Mouse (Mus musculus): ENCODE measurements at regions not wholly inside any gene's neighbourhood (a gene's known extent, or its start where the extent isn't known, plus 50 kb on each side); places are given as distances from the start of the nearest gene placed in this dataset.

DNA sequence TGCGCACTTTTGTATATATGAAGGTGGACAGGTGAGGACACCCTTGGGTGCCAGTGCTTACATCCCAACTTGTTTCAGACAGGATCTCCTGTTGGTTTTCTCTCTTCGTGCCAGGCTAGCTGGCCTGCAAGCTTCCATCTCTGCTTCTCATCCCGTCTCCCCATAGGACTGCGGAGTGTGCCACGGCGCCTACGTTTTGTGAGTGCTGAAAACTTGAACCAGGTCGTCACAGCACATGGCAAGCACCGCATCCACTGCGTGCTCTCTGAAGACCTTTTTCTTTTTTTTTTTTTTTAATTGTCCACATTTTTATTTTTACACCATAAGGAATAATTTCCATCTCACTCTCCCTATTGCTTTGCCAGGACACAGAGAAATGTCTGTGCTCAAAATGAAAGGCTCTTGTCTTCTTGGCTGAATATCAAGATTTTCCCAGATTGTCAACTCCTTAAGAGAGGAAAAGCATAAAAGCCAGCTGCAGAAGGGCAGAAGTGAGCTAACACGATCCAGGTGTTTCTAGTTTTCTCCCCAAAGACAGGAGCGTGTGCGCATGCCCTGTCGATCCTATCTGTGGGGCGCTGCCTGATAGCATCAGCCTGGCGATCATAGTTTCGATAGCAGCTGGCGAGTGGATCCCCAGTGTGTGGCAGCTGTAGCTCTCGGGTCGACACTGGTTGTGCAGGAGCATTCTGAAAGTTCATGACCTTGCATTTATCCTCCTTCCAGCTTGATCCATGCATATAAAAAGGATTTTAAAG, 326.4 kb upstream of the Ddhd1 start:
- no peak overlapping the region for H3K9ac ChIP-seq (ENCODE audit: low read length)
- H3K4me2 ChIP-seq (ENCODE audit: low read depth, low read length) = no peak overlapping the region
- H3K4me3 ChIP-seq (ENCODE audit: low read length) = no peak overlapping the region

DNA sequence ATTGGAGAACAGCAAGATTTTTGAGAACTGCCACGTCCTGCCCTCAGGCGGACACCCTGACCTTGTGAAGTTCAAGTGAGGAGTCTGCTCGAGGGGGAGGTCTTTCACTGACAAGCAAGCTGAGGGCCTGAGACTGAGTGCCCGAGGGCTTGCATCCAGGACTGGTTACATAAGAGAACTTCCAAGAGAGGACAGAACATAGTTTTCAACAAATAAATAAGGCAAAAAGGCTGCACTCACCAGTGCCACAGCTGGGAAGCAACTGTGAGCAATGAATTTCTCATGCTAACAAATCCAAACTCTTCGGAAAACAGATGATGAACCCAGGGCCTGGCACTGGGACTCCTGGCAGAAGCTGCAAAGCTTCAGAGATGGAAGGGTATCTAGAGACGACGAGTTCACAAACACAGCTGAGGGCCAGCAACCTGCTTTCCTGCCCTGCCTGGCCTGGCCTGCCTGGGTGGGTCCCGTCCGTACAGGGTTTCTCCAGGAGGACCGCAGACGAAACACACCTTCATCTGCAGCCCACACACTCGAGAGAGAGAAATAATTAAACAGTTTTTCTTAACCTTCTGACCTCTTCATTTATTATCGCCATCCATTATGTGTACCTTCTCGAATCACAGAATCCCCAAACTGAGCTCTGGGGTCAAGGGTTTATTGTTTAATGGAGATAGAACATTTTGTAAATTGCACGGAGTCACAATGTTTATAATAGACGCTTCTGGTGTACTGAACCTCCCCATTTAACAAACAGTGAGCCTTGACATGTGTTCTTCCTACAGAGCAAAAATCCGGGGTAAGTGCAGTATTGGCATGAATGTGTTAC, 334.3 kb upstream of the Ddhd1 start:
- Histone ChIP-seq H3K27ac (ENCODE audit: low read length) (no peak overlapping the region), H3K36me3 (ENCODE audit: control insufficient read depth, insufficient read depth) (no peaks in the 10 kb centered on the region), H3K4me1 (ENCODE audit: control insufficient read depth, insufficient read depth, low read length) (peaks cover 6% of the 10 kb centered on the region), H3K4me3 (ENCODE audit: low read length) (no peak overlapping the region), H3K9ac (ENCODE audit: low read length) (no peak overlapping the region), H3K27me3 (ENCODE audit: control insufficient read depth, insufficient read depth, low read length) (no peaks in the 10 kb centered on the region), H3K9me3 (replicated peaks; ENCODE audit: control insufficient read depth, low read length) (no peaks in the 10 kb centered on the region), H3K4me2 (ENCODE audit: low read depth, low read length) (no peak overlapping the region)
- 62% methylated on average over 17 of the region's 17 CpGs for WGBS
- ATAC-seq (replicated peaks; ENCODE audit: extremely low read depth, insufficient read depth, low FRiP score) = no peak

More for the DNA sequence above, 326.4 kb upstream of the Ddhd1 start:
- Histone ChIP-seq H3K4me1 (ENCODE audit: control insufficient read depth, insufficient read depth, low read length) (no peaks in the 10 kb centered on the region), H3K27ac (ENCODE audit: low read length) (no peak overlapping the region), H3K36me3 (ENCODE audit: control insufficient read depth, insufficient read depth) (no peaks in the 10 kb centered on the region), H3K9me3 (replicated peaks; ENCODE audit: control insufficient read depth, low read length) (no peaks in the 10 kb centered on the region), H3K27me3 (ENCODE audit: control insufficient read depth, insufficient read depth, low read length) (no peaks in the 10 kb centered on the region)
- ATAC-seq (replicated peaks; ENCODE audit: extremely low read depth, insufficient read depth, low FRiP score) = no peak
- 71% methylated on average over 20 of the region's 20 CpGs for WGBS

DNA sequence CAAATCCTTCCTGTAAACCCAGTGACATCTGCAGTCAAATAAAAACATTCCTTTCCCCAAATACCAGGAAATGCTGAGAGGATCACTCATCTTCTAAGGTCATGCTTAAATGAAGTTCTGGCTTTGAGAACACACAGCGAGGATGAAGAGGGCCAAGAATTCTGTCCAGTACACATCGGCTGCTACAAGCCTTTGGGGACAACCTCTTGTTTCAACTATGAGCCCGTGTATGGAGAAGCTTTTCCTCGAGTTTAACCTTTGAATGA, 334.9 kb upstream of the Ddhd1 start:
- H3K4me1 ChIP-seq (ENCODE audit: control insufficient read depth, insufficient read depth, low read length) = peaks cover 6% of the 10 kb centered on the region
- H3K27ac ChIP-seq (ENCODE audit: low read length) = no peak overlapping the region
- H3K36me3 ChIP-seq (ENCODE audit: control insufficient read depth, insufficient read depth) = no peaks in the 10 kb centered on the region
- no peak overlapping the region for H3K4me3 ChIP-seq (ENCODE audit: low read length)
- no peaks in the 10 kb centered on the region for H3K9me3 ChIP-seq (replicated peaks; ENCODE audit: control insufficient read depth, low read length)
- 67% methylated on average over 4 of the region's 4 CpGs for WGBS
- H3K4me2 ChIP-seq (ENCODE audit: low read depth, low read length) = no peak overlapping the region
- H3K9ac ChIP-seq (ENCODE audit: low read length) = no peak overlapping the region
- no peaks in the 10 kb centered on the region for H3K27me3 ChIP-seq (ENCODE audit: control insufficient read depth, insufficient read depth, low read length)
- ATAC-seq (replicated peaks; ENCODE audit: extremely low read depth, insufficient read depth, low FRiP score) = no peak

DNA sequence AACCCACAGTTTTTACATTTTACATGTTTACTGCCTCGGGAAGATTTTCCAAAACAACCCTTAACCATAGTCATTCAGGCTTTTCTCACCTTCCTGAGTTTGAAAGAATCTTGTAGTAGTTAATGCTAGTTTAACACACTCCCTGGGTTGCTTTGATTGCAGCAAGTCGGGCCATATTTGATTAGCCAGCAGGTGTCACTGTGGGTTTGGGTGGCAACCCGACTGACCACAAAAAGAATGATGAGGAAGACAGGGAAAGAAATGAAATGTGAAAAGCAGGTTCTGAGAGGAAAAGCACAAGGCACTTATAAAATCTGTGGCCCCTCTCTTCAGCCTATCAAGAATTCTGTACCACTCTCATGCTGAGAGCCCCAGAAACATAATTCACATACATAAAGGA, 335.7 kb upstream of the Ddhd1 start:
- Histone ChIP-seq H3K4me3 (ENCODE audit: low read length) (no peak overlapping the region), H3K4me1 (ENCODE audit: control insufficient read depth, insufficient read depth, low read length) (peaks cover 6% of the 10 kb centered on the region), H3K9ac (ENCODE audit: low read length) (no peak overlapping the region), H3K27me3 (ENCODE audit: control insufficient read depth, insufficient read depth, low read length) (no peaks in the 10 kb centered on the region), H3K27ac (ENCODE audit: low read length) (no peak overlapping the region), H3K36me3 (ENCODE audit: control insufficient read depth, insufficient read depth) (no peaks in the 10 kb centered on the region), H3K4me2 (ENCODE audit: low read depth, low read length) (no peak overlapping the region), H3K9me3 (replicated peaks; ENCODE audit: control insufficient read depth, low read length) (no peaks in the 10 kb centered on the region)
- no peak for ATAC-seq (replicated peaks; ENCODE audit: extremely low read depth, insufficient read depth, low FRiP score)
- WGBS = 6% methylated on average over 3 of the region's 3 CpGs

DNA sequence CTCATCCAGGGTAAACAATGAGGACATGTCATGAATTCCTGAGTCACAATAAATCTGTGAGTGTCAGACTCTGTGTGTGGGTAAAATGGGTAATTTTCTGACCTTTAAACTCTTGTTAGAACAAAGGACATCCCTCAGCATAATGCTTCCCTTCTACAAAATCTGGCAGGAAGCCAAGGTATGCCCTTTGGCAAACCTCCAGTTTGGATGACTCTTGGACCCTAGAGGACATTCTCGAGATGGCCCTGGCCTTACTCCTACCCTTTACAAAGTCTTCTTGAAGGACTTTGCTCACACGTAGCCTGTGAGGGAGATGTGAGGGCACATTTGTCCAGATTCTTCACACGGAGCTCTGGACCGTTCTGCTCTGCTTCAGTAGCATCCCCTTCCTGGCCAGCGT, 338.8 kb upstream of the Ddhd1 start:
- WGBS = 20% methylated on average over 5 of the region's 5 CpGs
- ATAC-seq (replicated peaks; ENCODE audit: extremely low read depth, insufficient read depth, low FRiP score) = peak; percentile 49; the same call in 1 of the 2 replicates

DNA sequence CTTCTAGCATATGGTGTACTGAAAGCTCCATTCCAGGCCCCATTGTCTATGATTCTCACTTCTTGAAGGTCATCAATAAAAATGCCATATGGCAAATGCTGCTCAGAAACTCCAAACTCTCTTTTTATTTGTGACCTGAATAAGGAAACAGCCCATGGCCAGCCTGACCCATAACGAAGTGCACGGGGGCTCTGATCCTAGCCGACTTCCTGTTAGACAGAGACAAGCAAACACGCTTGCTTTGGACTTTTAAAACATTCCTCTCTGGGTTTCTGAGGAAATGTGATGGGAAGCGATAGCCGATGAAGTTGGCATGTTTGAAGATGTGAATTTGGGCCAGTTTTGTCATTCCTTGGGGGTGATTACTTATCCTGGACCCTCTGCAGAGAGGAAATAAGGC, 346.1 kb upstream of the Ddhd1 start:
- ATAC-seq (replicated peaks; ENCODE audit: extremely low read depth, insufficient read depth, low FRiP score) = no peak
- no peaks in the 10 kb centered on the region for H3K27me3 ChIP-seq (ENCODE audit: control insufficient read depth, insufficient read depth, low read length)

More for the DNA sequence above, 338.8 kb upstream of the Ddhd1 start:
- Histone ChIP-seq H3K4me1 (ENCODE audit: control insufficient read depth, insufficient read depth, low read length) (peaks cover 6% of the 10 kb centered on the region), H3K36me3 (ENCODE audit: control insufficient read depth, insufficient read depth) (no peaks in the 10 kb centered on the region), H3K4me3 (ENCODE audit: low read length) (no peak overlapping the region), H3K27ac (ENCODE audit: low read length) (no peak overlapping the region), H3K27me3 (ENCODE audit: control insufficient read depth, insufficient read depth, low read length) (no peaks in the 10 kb centered on the region), H3K4me2 (ENCODE audit: low read depth, low read length) (no peak overlapping the region), H3K9me3 (replicated peaks; ENCODE audit: control insufficient read depth, low read length) (no peaks in the 10 kb centered on the region), H3K9ac (ENCODE audit: low read length) (no peak overlapping the region)

DNA sequence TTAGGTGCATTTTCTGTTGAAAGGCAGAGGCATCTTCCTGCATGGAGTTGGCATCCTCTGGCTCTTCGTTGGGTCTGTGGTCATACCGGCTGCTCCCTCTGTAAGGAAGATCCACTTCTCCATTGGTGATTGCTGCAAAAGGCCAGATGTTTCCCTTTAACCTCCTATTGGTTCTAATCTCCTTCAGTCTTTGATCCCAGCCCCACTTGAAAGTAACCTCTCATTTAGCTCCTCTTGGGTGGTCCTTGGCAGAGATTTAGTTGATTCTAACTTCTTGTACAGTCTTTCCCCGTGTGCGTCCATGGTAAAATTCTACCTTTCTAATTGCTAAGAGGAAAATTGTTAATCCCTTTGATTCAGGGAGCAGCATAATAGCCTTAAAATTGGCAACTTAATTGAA, 347.4 kb upstream of the Ddhd1 start:
- no peak overlapping the region for H3K4me3 ChIP-seq (ENCODE audit: low read length)
- ATAC-seq (replicated peaks; ENCODE audit: extremely low read depth, insufficient read depth, low FRiP score) = no peak
- no peaks in the 10 kb centered on the region for H3K36me3 ChIP-seq (ENCODE audit: control insufficient read depth, insufficient read depth)
- no peak overlapping the region for H3K27ac ChIP-seq (ENCODE audit: low read length)
- H3K4me1 ChIP-seq (ENCODE audit: control insufficient read depth, insufficient read depth, low read length) = peaks cover 2% of the 10 kb centered on the region; the same call in 1 of the 2 replicates
- H3K27me3 ChIP-seq (ENCODE audit: control insufficient read depth, insufficient read depth, low read length) = no peaks in the 10 kb centered on the region
- no peak overlapping the region for H3K4me2 ChIP-seq (ENCODE audit: low read depth, low read length)
- no peak overlapping the region for H3K9ac ChIP-seq (ENCODE audit: low read length)
- H3K9me3 ChIP-seq (replicated peaks; ENCODE audit: control insufficient read depth, low read length) = no peaks in the 10 kb centered on the region
- WGBS = 58% methylated on average over 4 of the region's 4 CpGs

More for the DNA sequence above, 346.1 kb upstream of the Ddhd1 start:
- Histone ChIP-seq H3K4me2 (ENCODE audit: low read depth, low read length) (no peak overlapping the region), H3K4me1 (ENCODE audit: control insufficient read depth, insufficient read depth, low read length) (peaks cover 2% of the 10 kb centered on the region; the same call in 1 of the 2 replicates), H3K27ac (ENCODE audit: low read length) (no peak overlapping the region), H3K4me3 (ENCODE audit: low read length) (no peak overlapping the region), H3K9ac (ENCODE audit: low read length) (no peak overlapping the region), H3K36me3 (ENCODE audit: control insufficient read depth, insufficient read depth) (no peaks in the 10 kb centered on the region), H3K9me3 (replicated peaks; ENCODE audit: control insufficient read depth, low read length) (no peaks in the 10 kb centered on the region)
- 57% methylated on average over 6 of the region's 6 CpGs for WGBS

DNA sequence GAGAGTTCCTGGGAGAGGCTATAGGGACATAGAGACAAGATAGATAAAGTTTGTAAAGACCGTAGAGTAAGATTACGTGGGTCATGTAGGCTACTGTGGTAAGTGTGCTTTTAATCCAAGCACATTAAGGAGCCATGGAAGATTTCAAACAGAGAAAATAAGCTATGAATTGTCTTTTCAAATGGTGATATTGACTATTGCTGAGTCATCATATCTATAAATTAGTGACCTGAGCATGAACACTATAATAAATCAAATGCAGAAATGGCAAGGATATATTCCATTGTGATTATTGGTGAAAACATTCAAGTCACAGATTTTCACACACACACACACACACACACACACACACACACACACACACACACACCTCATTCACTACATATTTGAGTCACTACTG, 355.3 kb upstream of the Ddhd1 start:
- peaks cover 2% of the 10 kb centered on the region; the same call in 1 of the 2 replicates for H3K4me1 ChIP-seq (ENCODE audit: control insufficient read depth, insufficient read depth, low read length)
- H3K36me3 ChIP-seq (ENCODE audit: control insufficient read depth, insufficient read depth) = no peaks in the 10 kb centered on the region
- no peak for ATAC-seq (replicated peaks; ENCODE audit: extremely low read depth, insufficient read depth, low FRiP score)
- no peak overlapping the region for H3K4me2 ChIP-seq (ENCODE audit: low read depth, low read length)
- H3K9ac ChIP-seq (ENCODE audit: low read length) = no peak overlapping the region
- no peaks in the 10 kb centered on the region for H3K27me3 ChIP-seq (ENCODE audit: control insufficient read depth, insufficient read depth, low read length)
- no peak overlapping the region for H3K4me3 ChIP-seq (ENCODE audit: low read length)
- WGBS = 93% methylated on average over 2 of the region's 2 CpGs
- no peaks in the 10 kb centered on the region for H3K9me3 ChIP-seq (replicated peaks; ENCODE audit: control insufficient read depth, low read length)
- no peak overlapping the region for H3K27ac ChIP-seq (ENCODE audit: low read length)

DNA sequence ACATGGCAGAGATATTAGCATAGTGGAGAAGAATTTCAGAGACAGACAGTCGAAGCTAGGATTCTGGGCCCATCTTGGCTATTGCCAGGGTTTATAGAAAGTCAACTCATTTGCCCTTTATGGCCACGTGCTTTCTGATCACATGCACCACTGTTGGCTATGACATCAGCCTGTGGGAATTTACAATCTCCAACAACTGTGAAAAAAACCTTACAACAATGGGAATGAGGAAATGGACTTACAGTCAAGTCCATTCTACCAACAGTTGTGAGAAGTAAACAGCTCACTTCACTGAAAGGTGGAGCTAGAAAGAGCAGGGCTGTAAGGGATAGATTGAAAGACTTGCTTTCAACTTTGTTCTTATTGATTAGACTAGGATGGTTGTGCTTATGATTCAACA, 356.1 kb upstream of the Ddhd1 start:
- H3K27ac ChIP-seq (ENCODE audit: low read length) = no peak overlapping the region
- no peak overlapping the region for H3K4me2 ChIP-seq (ENCODE audit: low read depth, low read length)
- no peaks in the 10 kb centered on the region for H3K9me3 ChIP-seq (replicated peaks; ENCODE audit: control insufficient read depth, low read length)
- no peak for ATAC-seq (replicated peaks; ENCODE audit: extremely low read depth, insufficient read depth, low FRiP score)
- WGBS = 50% methylated on average over 2 of the region's 2 CpGs
- H3K36me3 ChIP-seq (ENCODE audit: control insufficient read depth, insufficient read depth) = no peaks in the 10 kb centered on the region
- H3K4me3 ChIP-seq (ENCODE audit: low read length) = no peak overlapping the region
- H3K9ac ChIP-seq (ENCODE audit: low read length) = no peak overlapping the region
- H3K4me1 ChIP-seq (ENCODE audit: control insufficient read depth, insufficient read depth, low read length) = peaks cover 4% of the 10 kb centered on the region; the same call in 1 of the 2 replicates
- H3K27me3 ChIP-seq (ENCODE audit: control insufficient read depth, insufficient read depth, low read length) = no peaks in the 10 kb centered on the region

Data from heart, embryonic 16.5 days (tissue).